ENCODE assay signal across 28 mouse cellular contexts in genomic region chr13:47001590-47001989, GRCm38 (mm10). TPM values are rescaled to one million over a fixed set of nuclear protein-coding genes. Genes with fewer than 3 reads are reported as not detected.
DNase-seq lines count a peak whose midpoint lies in the region; ATAC-seq and TF ChIP-seq lines count a peak whose summit lies in the region.
"Had no signal": no experiment of that assay in that cellular context is flagged by ENCODE, and none has a peak within 500 bp of the region (broad histone marks: within the 10 kb centered on the region; RNA-seq: fewer than 3 reads in every experiment).

No protein-coding gene starts in this region.

- no peak overlapping the region for H3K27ac ChIP-seq in intestine, postnatal 0 days (ENCODE audit: low read depth, low read length)
- no peak overlapping the region for H3K27ac ChIP-seq in intestine, embryonic 16.5 days (ENCODE audit: low read length)
- no peak overlapping the region for H3K27ac ChIP-seq in midbrain, embryonic 10.5 days (replicated peaks)
- H3K27ac ChIP-seq: embryonic facial prominence, embryonic 10.5 days; embryonic facial prominence, embryonic 13.5 days; forebrain, embryonic 12.5 days; forebrain, embryonic 15.5 days; heart, embryonic 10.5 days; heart, embryonic 13.5 days; hindbrain, embryonic 12.5 days; hindbrain, embryonic 15.5 days had no signal

- intact Hi-C loops in left cerebral cortex, postnatal 4 days (cut with DNase I), result no loop called here
- intact Hi-C loops in left cerebral cortex, postnatal 10 days (cut with DNase I), result no loop called here

- no peak overlapping the region for H3K4me3 ChIP-seq in intestine, postnatal 0 days (ENCODE audit: low read depth, low read length)
- no peak overlapping the region for H3K4me3 ChIP-seq in intestine, embryonic 16.5 days (ENCODE audit: low read length)
- no peak overlapping the region for H3K4me3 ChIP-seq in midbrain, embryonic 10.5 days
- H3K4me3 ChIP-seq: embryonic facial prominence, embryonic 10.5 days; embryonic facial prominence, embryonic 13.5 days; erythroblast, embryonic 14.5 days; forebrain, embryonic 12.5 days; forebrain, embryonic 15.5 days; heart, embryonic 10.5 days; heart, embryonic 13.5 days; hindbrain, embryonic 12.5 days; hindbrain, embryonic 15.5 days had no signal

- WGBS in intestine, postnatal 0 days, result 71% methylated on average over 4 of the region's 4 CpGs
- WGBS in intestine, embryonic 16.5 days, result 83% methylated on average over 4 of the region's 4 CpGs
- WGBS in midbrain, embryonic 10.5 days, result 91% methylated on average over 4 of the region's 4 CpGs

- DNase-seq in ES-CJ7 (ENCODE audit: low read depth, low spot score), result peak; percentile 29
- DNase-seq in ZHBTc4 (ENCODE audit: low read depth, low spot score), result peak; percentile 43
- DNase-seq in left cerebral cortex, postnatal 4 days, result no peak
- DNase-seq in midbrain, embryonic 10.5 days (ENCODE audit: low spot score), result no peak
- no peak for DNase-seq in left cerebral cortex, postnatal 10 days (ENCODE audit: extremely low spot score in 1 of 2, low spot score in 2 of 2)
- DNase-seq: adrenal gland, adult 8-10 months; adrenal gland, postnatal 25 days; cerebellum, adult 2 months; cerebellum, adult 9-11 months; cerebellum, postnatal 25 days; embryo, embryonic 11 days; gastrocnemius, postnatal 10 days; heart, postnatal 14 days had no signal

- no peaks in the 10 kb centered on the region for H3K9me3 ChIP-seq in intestine, postnatal 0 days (ENCODE audit: control insufficient read depth)
- no peaks in the 10 kb centered on the region for H3K9me3 ChIP-seq in intestine, embryonic 16.5 days (ENCODE audit: control insufficient read depth, low read length)
- H3K9me3 ChIP-seq in midbrain, embryonic 10.5 days (replicated peaks), result no peaks in the 10 kb centered on the region
- H3K9me3 ChIP-seq: embryonic facial prominence, embryonic 10.5 days; embryonic facial prominence, embryonic 13.5 days; forebrain, embryonic 15.5 days; G1E; heart, embryonic 10.5 days; heart, embryonic 13.5 days; hindbrain, embryonic 12.5 days; hindbrain, embryonic 15.5 days had no signal

- no peak for ATAC-seq in intestine, postnatal 0 days
- ATAC-seq in intestine, embryonic 16.5 days, result no peak
- peak; percentile 57; the same call in 1 of the 2 replicates for ATAC-seq in megakaryocyte progenitor cell, adult 5-6 weeks (replicated peaks; ENCODE audit: poor library complexity)
- ATAC-seq: activated CD4-positive, CD25-positive, alpha-beta regulatory T cell, adult 4 months; forebrain, embryonic 15.5 days; Patski had no signal

- H3K27me3 ChIP-seq in intestine, postnatal 0 days (replicated peaks; ENCODE audit: control insufficient read depth, insufficient read depth, low read length), result no peaks in the 10 kb centered on the region
- H3K27me3 ChIP-seq in intestine, embryonic 16.5 days (replicated peaks; ENCODE audit: control insufficient read depth, insufficient read depth, low read length), result no peaks in the 10 kb centered on the region
- H3K27me3 ChIP-seq in midbrain, embryonic 10.5 days (ENCODE audit: low read depth, poor library complexity, severe bottlenecking), result no peaks in the 10 kb centered on the region
- H3K27me3 ChIP-seq: embryonic facial prominence, embryonic 13.5 days; forebrain, embryonic 12.5 days; forebrain, embryonic 15.5 days; heart, embryonic 13.5 days; hindbrain, embryonic 12.5 days; hindbrain, embryonic 15.5 days; Patski had no signal

- no peak overlapping the region for H3K4me2 ChIP-seq in intestine, postnatal 0 days (replicated peaks; ENCODE audit: low read depth)
- no peak overlapping the region for H3K4me2 ChIP-seq in intestine, embryonic 16.5 days (ENCODE audit: low read depth, low read length)
- H3K4me2 ChIP-seq: embryonic facial prominence, embryonic 13.5 days; forebrain, embryonic 12.5 days; forebrain, embryonic 15.5 days; heart, embryonic 13.5 days; hindbrain, embryonic 12.5 days; hindbrain, embryonic 15.5 days had no signal

- H3K36me3 ChIP-seq in intestine, postnatal 0 days (ENCODE audit: control insufficient read depth, insufficient read depth), result no peaks in the 10 kb centered on the region
- no peaks in the 10 kb centered on the region for H3K36me3 ChIP-seq in intestine, embryonic 16.5 days (ENCODE audit: control insufficient read depth, insufficient read depth, low read length)
- H3K36me3 ChIP-seq in midbrain, embryonic 10.5 days, result no peaks in the 10 kb centered on the region
- H3K36me3 ChIP-seq: embryonic facial prominence, embryonic 10.5 days; embryonic facial prominence, embryonic 13.5 days; forebrain, embryonic 12.5 days; forebrain, embryonic 15.5 days; G1E; heart, embryonic 10.5 days; heart, embryonic 13.5 days; hindbrain, embryonic 12.5 days; hindbrain, embryonic 15.5 days had no signal

- H3K4me1 ChIP-seq in intestine, postnatal 0 days (replicated peaks; ENCODE audit: control insufficient read depth, insufficient read depth, low read length), result no peaks in the 10 kb centered on the region
- no peaks in the 10 kb centered on the region for H3K4me1 ChIP-seq in intestine, embryonic 16.5 days (ENCODE audit: control insufficient read depth, insufficient read depth, low read length)
- no peaks in the 10 kb centered on the region for H3K4me1 ChIP-seq in midbrain, embryonic 10.5 days
- H3K4me1 ChIP-seq: embryonic facial prominence, embryonic 10.5 days; embryonic facial prominence, embryonic 13.5 days; forebrain, embryonic 12.5 days; forebrain, embryonic 15.5 days; heart, embryonic 10.5 days; heart, embryonic 13.5 days; hindbrain, embryonic 12.5 days; hindbrain, embryonic 15.5 days had no signal

- H3K9ac ChIP-seq in intestine, postnatal 0 days (ENCODE audit: low read depth, low read length), result no peak overlapping the region
- H3K9ac ChIP-seq in intestine, embryonic 16.5 days (ENCODE audit: low read depth, low read length), result no peak overlapping the region
- H3K9ac ChIP-seq: embryonic facial prominence, embryonic 13.5 days; forebrain, embryonic 12.5 days; forebrain, embryonic 15.5 days; heart, embryonic 13.5 days; hindbrain, embryonic 12.5 days; hindbrain, embryonic 15.5 days had no signal

- peak; percentile 32 for TF ChIP-seq CTCF in intestine, postnatal 0 days (IDR thresholded peaks at IDR 0.05; ENCODE audit: low read depth)

RNA-seq across cellular contexts. Expression of gene Nhlrc1, which starts 13.1 kb away (rescaled TPM):
- polyA plus RNA-seq in intestine, postnatal 0 days (2015; fragmentation: Nextera tagmentation; extraction: Ambion mirVana), result 2.1 and 2.4 TPM in 2 replicates
- 2.9 and 3.1 TPM in 2 replicates for polyA plus RNA-seq in intestine, embryonic 16.5 days (2015; fragmentation: Nextera tagmentation; extraction: Ambion mirVana)
- total RNA-seq in megakaryocyte progenitor cell, adult 5-6 weeks (2015), result 2.1 and 2.2 TPM in 2 replicates
- total RNA-seq in megakaryocyte progenitor cell, adult 5-6 weeks (2017), result 2.2 and 4.8 TPM in 2 replicates
- total RNA-seq in left cerebral cortex, postnatal 4 days (2021), result 10 to 100 TPM; 13.8 to 14.9 TPM
- polyA plus RNA-seq in midbrain, embryonic 10.5 days (2016; fragmentation: Nextera tagmentation; extraction: Ambion mirVana), result 4.1 and 4.8 TPM in 2 replicates
- total RNA-seq in left cerebral cortex, postnatal 10 days (2021), result 10 to 100 TPM; 14.7 to 15.4 TPM
- polyA plus RNA-seq: erythroblast, embryonic 14.5 days; G1E had no signal

RNA-seq across cellular contexts. Expression of gene Kdm1b, which starts 41.7 kb away (rescaled TPM):
- polyA plus RNA-seq in intestine, postnatal 0 days (2015; fragmentation: Nextera tagmentation; extraction: Ambion mirVana), result 6.7 and 7.2 TPM in 2 replicates
- 10.2 and 11.0 TPM in 2 replicates for polyA plus RNA-seq in intestine, embryonic 16.5 days (2015; fragmentation: Nextera tagmentation; extraction: Ambion mirVana)
- total RNA-seq in megakaryocyte progenitor cell, adult 5-6 weeks (2015), result 8.9 and 9.4 TPM in 2 replicates
- 9.3 and 11.3 TPM in 2 replicates for total RNA-seq in megakaryocyte progenitor cell, adult 5-6 weeks (2017)
- 10 to 100 TPM; 23.8 to 34.7 TPM for total RNA-seq in left cerebral cortex, postnatal 4 days (2021)
- polyA plus RNA-seq in midbrain, embryonic 10.5 days (2016; fragmentation: Nextera tagmentation; extraction: Ambion mirVana), result 15.4 and 20.1 TPM in 2 replicates
- 10 to 100 TPM; 13.2 to 16.4 TPM for total RNA-seq in left cerebral cortex, postnatal 10 days (2021)

RNA-seq across cellular contexts. Expression of gene Tpmt, which starts 42.9 kb away (rescaled TPM):
- 21.6 and 21.9 TPM in 2 replicates for polyA plus RNA-seq in intestine, postnatal 0 days (2015; fragmentation: Nextera tagmentation; extraction: Ambion mirVana)
- 27.6 and 27.9 TPM in 2 replicates for polyA plus RNA-seq in intestine, embryonic 16.5 days (2015; fragmentation: Nextera tagmentation; extraction: Ambion mirVana)
- 6.5 and 9.4 TPM in 2 replicates for total RNA-seq in megakaryocyte progenitor cell, adult 5-6 weeks (2015)
- total RNA-seq in megakaryocyte progenitor cell, adult 5-6 weeks (2017), result 1.5 and 3.1 TPM in 2 replicates
- total RNA-seq in left cerebral cortex, postnatal 4 days (2021), result 10 to 100 TPM; 11.8 to 14.8 TPM
- 30.8 and 33.7 TPM in 2 replicates for polyA plus RNA-seq in midbrain, embryonic 10.5 days (2016; fragmentation: Nextera tagmentation; extraction: Ambion mirVana)
- 10 to 100 TPM in 1 of 2 experiments, 1 to 10 TPM in 1; 8.7 to 12.6 TPM for total RNA-seq in left cerebral cortex, postnatal 10 days (2021)
- polyA plus RNA-seq: erythroblast, embryonic 14.5 days had no signal

Comparison
In these comparisons a context has a peak if more than half of its experiments do, and no peak if none do; other contexts are left out.
1. DNase-seq: peak in ES-CJ7 (single experiment) and ZHBTc4 (single experiment); none in left cerebral cortex, postnatal 4 days (single experiment), midbrain, embryonic 10.5 days (single experiment) and left cerebral cortex, postnatal 10 days (0 of 2).